Mouse (Mus musculus): ENCODE measurements around the gene Adipor2. TPM values are rescaled to one million over a fixed set of nuclear protein-coding genes. Genes with fewer than 3 reads are reported as not detected.
"Not testable (repeated sequence)": the region's sequence is repeated elsewhere in the genome, so short reads cannot be mapped to it uniquely, and the experiment has no call there.

Adipor2 gene
- polyA plus RNA-seq, 1 experiment from 2014 or later = 58.7 TPM

GRCm38 (mm10) chr6:119386821-119387220, 30.7 kb downstream of the Adipor2 start:
- no peak for ATAC-seq (ENCODE audit: insufficient read depth, low FRiP score, low read depth)
- H3K36me3 ChIP-seq = no peaks in the 10 kb centered on the region
- no peak overlapping the region for H3K27ac ChIP-seq
- peak overlapping the region; percentile 91; the same call in 1 of the 2 replicates for H3K4me3 ChIP-seq (replicated peaks)
- 89% methylated on average over 1 of the region's 1 CpGs for WGBS
- H3K4me1 ChIP-seq = peaks cover 2% of the 10 kb centered on the region; the same call in 1 of the 2 replicates
- no peaks in the 10 kb centered on the region for H3K27me3 ChIP-seq (replicated peaks)
- H3K4me2 ChIP-seq = peak overlapping the region; percentile 75
- H3K9me3 ChIP-seq = no peaks in the 10 kb centered on the region
- H3K9ac ChIP-seq = no peak overlapping the region

- Histone ChIP-seq H3K4me2 (no peak overlapping the region), H3K27ac (no peak overlapping the region), H3K36me3 (no peaks in the 10 kb centered on the region), H3K4me1 (peaks cover 2% of the 10 kb centered on the region; the same call in 1 of the 2 replicates), H3K27me3 (replicated peaks) (no peaks in the 10 kb centered on the region), H3K9ac (no peak overlapping the region), H3K4me3 (replicated peaks) (0 out of 2 replicates have a peak overlapping the region, but pooled peaks have one; percentile 91), H3K9me3 (no peaks in the 10 kb centered on the region)
- ATAC-seq (ENCODE audit: insufficient read depth, low FRiP score, low read depth) = no peak
- WGBS = 83% methylated on average over 4 of the region's 4 CpGs
Measured at GRCm38 (mm10) chr6:119386421-119386820, 31.1 kb downstream of the Adipor2 start.

GRCm38 (mm10) chr6:119385668-119386067, 31.8 kb downstream of the Adipor2 start:
- no peak overlapping the region for H3K4me2 ChIP-seq
- 95% methylated on average over 1 of the region's 1 CpGs for WGBS

GRCm38 (mm10) chr6:119378631-119379030, 38.9 kb downstream of the Adipor2 start:
- Histone ChIP-seq H3K4me1 (peaks cover 4% of the 10 kb centered on the region; the same call in 1 of the 2 replicates), H3K4me2 (no peak overlapping the region), H3K9ac (no peak overlapping the region), H3K36me3 (no peaks in the 10 kb centered on the region), H3K27ac (no peak overlapping the region), H3K4me3 (replicated peaks) (no peak overlapping the region), H3K27me3 (replicated peaks) (no peaks in the 10 kb centered on the region), H3K9me3 (no peaks in the 10 kb centered on the region)
- WGBS = 91% methylated on average over 1 of the region's 1 CpGs
- no peak for ATAC-seq (ENCODE audit: insufficient read depth, low FRiP score, low read depth)

More at GRCm38 (mm10) chr6:119385668-119386067, 31.8 kb downstream of the Adipor2 start:
- Histone ChIP-seq H3K4me3 (replicated peaks) (no peak overlapping the region), H3K4me1 (peaks cover 2% of the 10 kb centered on the region; the same call in 1 of the 2 replicates), H3K36me3 (no peaks in the 10 kb centered on the region), H3K27me3 (replicated peaks) (no peaks in the 10 kb centered on the region), H3K27ac (no peak overlapping the region), H3K9me3 (no peaks in the 10 kb centered on the region), H3K9ac (no peak overlapping the region)
- ATAC-seq (ENCODE audit: insufficient read depth, low FRiP score, low read depth) = no peak

- Histone ChIP-seq H3K9ac (no peak overlapping the region), H3K4me3 (replicated peaks) (no peak overlapping the region), H3K4me2 (no peak overlapping the region), H3K36me3 (no peaks in the 10 kb centered on the region), H3K9me3 (no peaks in the 10 kb centered on the region), H3K27me3 (replicated peaks) (no peaks in the 10 kb centered on the region), H3K27ac (no peak overlapping the region), H3K4me1 (peaks cover 4% of the 10 kb centered on the region)
- ATAC-seq (ENCODE audit: insufficient read depth, low FRiP score, low read depth) = no peak; the same call in 1 of the 2 replicates
- WGBS = 27% methylated on average over 2 of the region's 2 CpGs
Measured at GRCm38 (mm10) chr6:119377613-119378012, 39.9 kb downstream of the Adipor2 start.

GRCm38 (mm10) chr6:119375035-119375434, 42.5 kb downstream of the Adipor2 start:
- Histone ChIP-seq H3K36me3 (no peaks in the 10 kb centered on the region), H3K27ac (no peak overlapping the region), H3K4me1 (peaks cover 4% of the 10 kb centered on the region), H3K4me3 (replicated peaks) (no peak overlapping the region), H3K27me3 (replicated peaks) (no peaks in the 10 kb centered on the region), H3K9ac (no peak overlapping the region), H3K9me3 (no peaks in the 10 kb centered on the region), H3K4me2 (no peak overlapping the region)
- 81% methylated on average over 5 of the region's 5 CpGs for WGBS
- ATAC-seq (ENCODE audit: insufficient read depth, low FRiP score, low read depth) = no peak

- no peaks in the 10 kb centered on the region for H3K9me3 ChIP-seq
- H3K27me3 ChIP-seq (replicated peaks) = no peaks in the 10 kb centered on the region
- H3K4me2 ChIP-seq = no peak overlapping the region
- ATAC-seq (ENCODE audit: insufficient read depth, low FRiP score, low read depth) = no peak
- H3K4me3 ChIP-seq (replicated peaks) = no peak overlapping the region
- peaks cover 4% of the 10 kb centered on the region for H3K4me1 ChIP-seq
- H3K36me3 ChIP-seq = no peaks in the 10 kb centered on the region
- no peak overlapping the region for H3K9ac ChIP-seq
- H3K27ac ChIP-seq = no peak overlapping the region
Measured at GRCm38 (mm10) chr6:119373000-119373705, 44.4 kb downstream of the Adipor2 start.

- no peak overlapping the region for H3K27ac ChIP-seq
- H3K36me3 ChIP-seq = no peaks in the 10 kb centered on the region
- no peak overlapping the region for H3K9ac ChIP-seq
- WGBS = 52% methylated on average over 5 of the region's 5 CpGs
- H3K9me3 ChIP-seq = no peaks in the 10 kb centered on the region
- no peaks in the 10 kb centered on the region for H3K27me3 ChIP-seq (replicated peaks)
- ATAC-seq (ENCODE audit: insufficient read depth, low FRiP score, low read depth) = no peak
- H3K4me2 ChIP-seq = no peak overlapping the region
- no peaks in the 10 kb centered on the region; the same call in 1 of the 2 replicates for H3K4me1 ChIP-seq
- H3K4me3 ChIP-seq (replicated peaks) = no peak overlapping the region
Measured at GRCm38 (mm10) chr6:119372237-119372636, 45.3 kb downstream of the Adipor2 start.

- ATAC-seq (ENCODE audit: insufficient read depth, low FRiP score, low read depth) = no peak
- Histone ChIP-seq H3K9me3 (no peaks in the 10 kb centered on the region), H3K36me3 (no peaks in the 10 kb centered on the region), H3K4me1 (no peaks in the 10 kb centered on the region; the same call in 1 of the 2 replicates), H3K27me3 (replicated peaks) (no peaks in the 10 kb centered on the region), H3K4me2 (no peak overlapping the region), H3K4me3 (replicated peaks) (no peak overlapping the region), H3K9ac (no peak overlapping the region), H3K27ac (no peak overlapping the region)
Measured at GRCm38 (mm10) chr6:119371624-119372023, 45.9 kb downstream of the Adipor2 start.

GRCm38 (mm10) chr6:119367382-119367781, 50.1 kb downstream of the Adipor2 start:
- Histone ChIP-seq H3K4me2 (no peak overlapping the region), H3K9me3 (no peaks in the 10 kb centered on the region), H3K27ac (no peak overlapping the region), H3K36me3 (no peaks in the 10 kb centered on the region; the same call in 1 of the 2 replicates), H3K4me3 (replicated peaks) (no peak overlapping the region), H3K27me3 (replicated peaks) (no peaks in the 10 kb centered on the region), H3K9ac (no peak overlapping the region), H3K4me1 (no peaks in the 10 kb centered on the region)
- no peak for ATAC-seq (ENCODE audit: insufficient read depth, low FRiP score, low read depth)
- 60% methylated on average over 2 of the region's 2 CpGs for WGBS

GRCm38 (mm10) chr6:119366800-119367199, 50.7 kb downstream of the Adipor2 start:
- WGBS = 74% methylated on average over 4 of the region's 4 CpGs
- H3K4me2 ChIP-seq; ATAC-seq (ENCODE audit: insufficient read depth, low FRiP score, low read depth); H3K36me3 ChIP-seq; H3K27me3 ChIP-seq (replicated peaks); H3K9me3 ChIP-seq; H3K4me3 ChIP-seq (replicated peaks); H3K27ac ChIP-seq; H3K9ac ChIP-seq; H3K4me1 ChIP-seq: not testable (repeated sequence)

- 92% methylated on average over 5 of the region's 5 CpGs for WGBS
- Histone ChIP-seq H3K9me3 (no peaks in the 10 kb centered on the region), H3K4me1 (no peaks in the 10 kb centered on the region), H3K36me3 (peaks cover 3% of the 10 kb centered on the region; the same call in 1 of the 2 replicates), H3K27me3 (replicated peaks) (no peaks in the 10 kb centered on the region), H3K4me2 (no peak overlapping the region), H3K27ac (no peak overlapping the region), H3K4me3 (replicated peaks) (no peak overlapping the region), H3K9ac (no peak overlapping the region)
- ATAC-seq (ENCODE audit: insufficient read depth, low FRiP score, low read depth) = no peak
Measured at GRCm38 (mm10) chr6:119363593-119363992, 53.9 kb downstream of the Adipor2 start.

Measured in stomach, embryonic 15.5 days (tissue).